Mouse (Mus musculus) layer of hippocampus, adult 8-10 months (tissue): ENCODE data around the gene Sod1. TPM values are rescaled to one million over a fixed set of nuclear protein-coding genes. Genes with fewer than 3 reads are reported as not detected.

ENCODE experiments used
- DNase-seq, 2 experiments: peaks; one replicate each; pipeline ENCODE4 v3.0.0; 2022; ENCODE audit warnings: low spot score in 2 of 2
- total RNA-seq, 4 experiments: library from RNA; stranded (reverse); gene quantifications; 2 replicates each; pipeline ENCODE4 v1.2.4; 2022

Gene Sod1
- 100 to 1,000 TPM; 356 to 433 (median 388) TPM for total RNA-seq

- peak; percentile 84 to 92 for DNase-seq
Observed at GRCm38 (mm10) chr16:90220026-90220891, at the start of gene Sod1. Sod1 (plus strand) TSS chr16:90220754.

GRCm38 (mm10) chr16:90171416-90171815 lies 49.1 kb upstream of the Sod1 start:
- DNase-seq = no peak

GRCm38 (mm10) chr16:90176472-90176871 lies 44.1 kb upstream of the Sod1 start:
- peak; percentile 68 to 71 for DNase-seq

- no peak for DNase-seq
Observed at GRCm38 (mm10) chr16:90177425-90177824, 43.1 kb upstream of the Sod1 start.

- DNase-seq = no peak
Observed at GRCm38 (mm10) chr16:90178404-90178803, 42.1 kb upstream of the Sod1 start.

GRCm38 (mm10) chr16:90179892-90180291 lies 40.7 kb upstream of the Sod1 start:
- DNase-seq = no peak

GRCm38 (mm10) chr16:90180975-90181374 lies 39.6 kb upstream of the Sod1 start:
- no peak for DNase-seq

GRCm38 (mm10) chr16:90181673-90182072 lies 38.9 kb upstream of the Sod1 start:
- DNase-seq = no peak

GRCm38 (mm10) chr16:90184135-90184534 lies 36.4 kb upstream of the Sod1 start:
- DNase-seq = no peak

- DNase-seq = peak; percentile 74 to 89
Observed at GRCm38 (mm10) chr16:90185928-90186588, 34.5 kb upstream of the Sod1 start.

- no peak for DNase-seq
Observed at GRCm38 (mm10) chr16:90187453-90187852, 33.1 kb upstream of the Sod1 start.

GRCm38 (mm10) chr16:90191289-90191688 lies 29.3 kb upstream of the Sod1 start:
- DNase-seq = no peak

GRCm38 (mm10) chr16:90193719-90194118 lies 26.8 kb upstream of the Sod1 start:
- DNase-seq = no peak

- DNase-seq = no peak
Observed at GRCm38 (mm10) chr16:90196688-90197240, 23.8 kb upstream of the Sod1 start.

- DNase-seq = peak in 1 of 2 experiments; percentile 47
Observed at GRCm38 (mm10) chr16:90197337-90197973, 23.1 kb upstream of the Sod1 start.

- no peak for DNase-seq
Observed at GRCm38 (mm10) chr16:90198626-90199025, 21.9 kb upstream of the Sod1 start.

GRCm38 (mm10) chr16:90199174-90199573 lies 21.4 kb upstream of the Sod1 start:
- no peak for DNase-seq

- no peak for DNase-seq
Observed at GRCm38 (mm10) chr16:90202140-90202539, 18.4 kb upstream of the Sod1 start.

- no peak for DNase-seq
Observed at GRCm38 (mm10) chr16:90203226-90203962, 17.2 kb upstream of the Sod1 start.

GRCm38 (mm10) chr16:90204868-90205267 lies 15.7 kb upstream of the Sod1 start:
- DNase-seq = no peak

GRCm38 (mm10) chr16:90208996-90209395 lies 11.6 kb upstream of the Sod1 start:
- no peak for DNase-seq
